ENCODE assay signal across 13 mouse cellular contexts in the genomic region with DNA sequence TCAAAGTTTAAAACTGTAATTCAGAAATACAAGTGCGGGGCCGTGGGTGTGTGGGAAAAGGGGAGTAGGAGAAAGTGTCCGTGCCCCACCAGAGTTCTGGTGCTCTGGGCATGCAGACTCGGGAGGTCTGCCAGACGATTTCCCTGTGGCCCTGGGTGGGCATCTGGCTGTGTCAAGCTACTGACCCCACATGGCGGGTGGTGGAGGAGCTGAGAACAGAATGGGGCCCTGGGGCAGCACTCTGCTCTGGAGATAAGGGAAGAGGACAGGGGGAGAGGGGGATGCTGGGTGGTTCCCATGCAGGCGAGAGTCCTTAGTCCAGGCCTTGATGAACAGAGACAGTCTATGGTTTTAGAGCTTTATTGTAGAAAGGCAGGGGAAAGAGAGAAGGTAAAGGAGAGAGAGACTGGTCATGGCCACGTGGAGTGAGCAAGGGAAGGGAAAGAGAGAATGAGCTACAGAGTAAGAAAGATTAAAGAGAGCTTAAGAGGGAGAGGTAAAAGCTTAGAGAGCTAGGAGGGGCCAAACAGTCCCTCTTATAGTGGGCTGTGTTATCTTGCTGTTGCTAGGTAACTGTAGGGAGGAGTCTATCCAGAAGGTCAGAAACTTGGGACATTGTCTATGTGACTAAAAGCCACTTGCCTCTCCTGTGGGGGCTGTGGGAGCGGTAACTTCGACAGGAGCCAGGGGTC.
DNase-seq lines count a peak whose midpoint lies in the region; ATAC-seq and TF ChIP-seq lines count a peak whose summit lies in the region.
"Had no signal": no experiment of that assay in that cellular context is flagged by ENCODE, and none has a peak within 500 bp of the region (broad histone marks: within the 10 kb centered on the region; RNA-seq: fewer than 3 reads in every experiment).

No protein-coding gene starts in this region.

- WGBS in heart, postnatal 0 days, result 31% methylated on average over 10 of the region's 10 CpGs
- WGBS in stomach, embryonic 14.5 days, result 47% methylated on average over 10 of the region's 10 CpGs
- 56% methylated on average over 10 of the region's 10 CpGs for WGBS in stomach, postnatal 0 days
- 35% methylated on average over 10 of the region's 10 CpGs for WGBS in intestine, postnatal 0 days
- WGBS in thymus, adult 2 months, result 88% methylated on average over 10 of the region's 10 CpGs

- no peak overlapping the region for H3K9ac ChIP-seq in heart, postnatal 0 days (replicated peaks; ENCODE audit: low read depth, low read length)
- H3K9ac ChIP-seq in stomach, embryonic 14.5 days (replicated peaks; ENCODE audit: low read depth, low read length), result no peak overlapping the region
- no peak overlapping the region for H3K9ac ChIP-seq in stomach, postnatal 0 days (ENCODE audit: low read length)
- no peak overlapping the region for H3K9ac ChIP-seq in intestine, postnatal 0 days (ENCODE audit: low read depth, low read length)
- H3K9ac ChIP-seq: embryonic facial prominence, embryonic 15.5 days; forebrain, embryonic 13.5 days had no signal

- no peaks in the 10 kb centered on the region for H3K27me3 ChIP-seq in heart, postnatal 0 days (ENCODE audit: control insufficient read depth, insufficient read depth, low read length)
- no peaks in the 10 kb centered on the region for H3K27me3 ChIP-seq in stomach, embryonic 14.5 days (ENCODE audit: control insufficient read depth, insufficient read depth, low read length)
- no peaks in the 10 kb centered on the region for H3K27me3 ChIP-seq in stomach, postnatal 0 days (ENCODE audit: control insufficient read depth, insufficient read depth, low read length)
- no peaks in the 10 kb centered on the region for H3K27me3 ChIP-seq in intestine, postnatal 0 days (replicated peaks; ENCODE audit: control insufficient read depth, insufficient read depth, low read length)
- no peaks in the 10 kb centered on the region for H3K27me3 ChIP-seq in thymus, adult 2 months (ENCODE audit: control insufficient read depth, insufficient read depth, low read length)
- H3K27me3 ChIP-seq: embryonic facial prominence, embryonic 15.5 days; forebrain, embryonic 13.5 days had no signal

- no peak overlapping the region for H3K27ac ChIP-seq in heart, postnatal 0 days (ENCODE audit: low read depth)
- H3K27ac ChIP-seq in stomach, embryonic 14.5 days (ENCODE audit: low read length), result no peak overlapping the region
- H3K27ac ChIP-seq in stomach, postnatal 0 days (replicated peaks), result no peak overlapping the region
- H3K27ac ChIP-seq in intestine, postnatal 0 days (ENCODE audit: low read depth, low read length), result no peak overlapping the region
- H3K27ac ChIP-seq in thymus, adult 2 months (ENCODE audit: control insufficient read depth, insufficient read depth, low read length), result no peak overlapping the region
- H3K27ac ChIP-seq: embryonic facial prominence, embryonic 15.5 days; forebrain, embryonic 13.5 days had no signal

- intact Hi-C loops in heart, postnatal 10 days (cut with DNase I), result no loop called here

- H3K4me1 ChIP-seq in heart, postnatal 0 days (ENCODE audit: control insufficient read depth, insufficient read depth), result peaks cover 8% of the 10 kb centered on the region; the same call in 1 of the 2 replicates
- no peaks in the 10 kb centered on the region for H3K4me1 ChIP-seq in stomach, embryonic 14.5 days (ENCODE audit: control insufficient read depth, insufficient read depth, low read length)
- H3K4me1 ChIP-seq in stomach, postnatal 0 days (replicated peaks; ENCODE audit: control insufficient read depth, insufficient read depth), result no peaks in the 10 kb centered on the region
- H3K4me1 ChIP-seq in intestine, postnatal 0 days (replicated peaks; ENCODE audit: control insufficient read depth, insufficient read depth, low read length), result no peaks in the 10 kb centered on the region
- H3K4me1 ChIP-seq in thymus, adult 2 months (replicated peaks; ENCODE audit: control insufficient read depth, insufficient read depth, low read length), result no peaks in the 10 kb centered on the region
- H3K4me1 ChIP-seq: forebrain, embryonic 13.5 days had no signal

- H3K4me3 ChIP-seq in heart, postnatal 0 days (ENCODE audit: low read depth, low read length), result no peak overlapping the region
- H3K4me3 ChIP-seq in stomach, embryonic 14.5 days (ENCODE audit: low read depth, low read length), result no peak overlapping the region
- no peak overlapping the region for H3K4me3 ChIP-seq in stomach, postnatal 0 days (ENCODE audit: low read depth, low read length)
- no peak overlapping the region for H3K4me3 ChIP-seq in intestine, postnatal 0 days (ENCODE audit: low read depth, low read length)
- no peak overlapping the region for H3K4me3 ChIP-seq in thymus, adult 2 months (ENCODE audit: control insufficient read depth, insufficient read depth, low read length)
- H3K4me3 ChIP-seq: embryonic facial prominence, embryonic 15.5 days; forebrain, embryonic 13.5 days had no signal

- TF ChIP-seq CTCF in heart, postnatal 0 days (IDR thresholded peaks at IDR 0.05; ENCODE audit: low read depth), result no peak
- no peak for TF ChIP-seq CTCF in stomach, postnatal 0 days (IDR thresholded peaks at IDR 0.05; ENCODE audit: low read depth)
- TF ChIP-seq CTCF in intestine, postnatal 0 days (IDR thresholded peaks at IDR 0.05; ENCODE audit: low read depth), result no peak
- no peak for TF ChIP-seq CTCF in thymus, adult 2 months (IDR thresholded peaks at IDR 0.05; ENCODE audit: borderline replicate concordance, control insufficient read depth, extremely low read depth, insufficient read depth, low read length, poor library complexity)

- no peak for TF ChIP-seq EP300 in heart, postnatal 0 days (IDR thresholded peaks at IDR 0.05; ENCODE audit: low read depth)
- TF ChIP-seq EP300 in stomach, postnatal 0 days (optimal IDR thresholded peaks at IDR 0.05), result no peak

- DNase-seq in heart, postnatal 0 days (ENCODE audit: low spot score), result no peak
- DNase-seq in heart, postnatal 10 days, result no peak
- no peak for DNase-seq in stomach, postnatal 0 days (ENCODE audit: low spot score)
- peak; percentile 41 for DNase-seq in yolk sac, embryonic 10.5 days (ENCODE audit: low spot score)
- no peak for DNase-seq in thymus, adult 2 months
- DNase-seq: adrenal gland, postnatal 10 days; cerebellum, postnatal 25 days; kidney, adult 18-20 months; right cerebral cortex, postnatal 4 days had no signal

- no peak for TF ChIP-seq POLR2A in thymus, adult 2 months (IDR thresholded peaks at IDR 0.05; ENCODE audit: control insufficient read depth, extremely low read depth, insufficient read depth, low read length, poor library complexity)

- ATAC-seq in heart, postnatal 0 days (ENCODE audit: insufficient read depth, low read depth), result peak; percentile 24; the same call in 1 of the 2 replicates
- ATAC-seq in stomach, embryonic 14.5 days (ENCODE audit: insufficient number of reproducible peaks, insufficient read depth, low FRiP score, low read depth), result 0 out of 2 replicates have a peak, but pooled peaks have one; percentile 46
- no peak for ATAC-seq in stomach, postnatal 0 days (ENCODE audit: low FRiP score, low TSS enrichment)
- ATAC-seq in intestine, postnatal 0 days, result no peak
- ATAC-seq: forebrain, embryonic 13.5 days had no signal

- no peaks in the 10 kb centered on the region for H3K36me3 ChIP-seq in heart, postnatal 0 days (replicated peaks; ENCODE audit: control insufficient read depth, insufficient read depth, low read length)
- no peaks in the 10 kb centered on the region for H3K36me3 ChIP-seq in stomach, embryonic 14.5 days (ENCODE audit: control insufficient read depth, insufficient read depth, low read length)
- H3K36me3 ChIP-seq in stomach, postnatal 0 days (ENCODE audit: control insufficient read depth, insufficient read depth, low read length), result no peaks in the 10 kb centered on the region
- no peaks in the 10 kb centered on the region for H3K36me3 ChIP-seq in intestine, postnatal 0 days (ENCODE audit: control insufficient read depth, insufficient read depth)
- H3K36me3 ChIP-seq in thymus, adult 2 months (ENCODE audit: control insufficient read depth, insufficient read depth, low read length), result no peaks in the 10 kb centered on the region
- H3K36me3 ChIP-seq: embryonic facial prominence, embryonic 15.5 days had no signal

- no peak overlapping the region for H3K4me2 ChIP-seq in heart, postnatal 0 days (ENCODE audit: low read depth, low read length)
- no peak overlapping the region for H3K4me2 ChIP-seq in stomach, embryonic 14.5 days (replicated peaks; ENCODE audit: low read depth, low read length)
- no peak overlapping the region for H3K4me2 ChIP-seq in stomach, postnatal 0 days (replicated peaks; ENCODE audit: low read depth)
- 0 out of 2 replicates have a peak overlapping the region, but pooled peaks have one; percentile 1 for H3K4me2 ChIP-seq in intestine, postnatal 0 days (replicated peaks; ENCODE audit: low read depth)
- H3K4me2 ChIP-seq: embryonic facial prominence, embryonic 15.5 days; forebrain, embryonic 13.5 days had no signal

- no peaks in the 10 kb centered on the region for H3K9me3 ChIP-seq in heart, postnatal 0 days (replicated peaks; ENCODE audit: control insufficient read depth, low read length)
- H3K9me3 ChIP-seq in stomach, embryonic 14.5 days (ENCODE audit: control insufficient read depth, low read depth, low read length), result no peaks in the 10 kb centered on the region
- H3K9me3 ChIP-seq in stomach, postnatal 0 days (ENCODE audit: control insufficient read depth, low read length), result no peaks in the 10 kb centered on the region
- no peaks in the 10 kb centered on the region for H3K9me3 ChIP-seq in intestine, postnatal 0 days (ENCODE audit: control insufficient read depth)
- H3K9me3 ChIP-seq: embryonic facial prominence, embryonic 15.5 days; forebrain, embryonic 13.5 days had no signal

Comparison
In these comparisons a context has a peak if more than half of its experiments do, and no peak if none do; other contexts are left out.
1. ATAC-seq: peak in heart, postnatal 0 days (single experiment) and stomach, embryonic 14.5 days (single experiment); none in stomach, postnatal 0 days (single experiment) and intestine, postnatal 0 days (single experiment).